Mouse (Mus musculus): ENCODE data around the gene Ano6.

Gene Ano6

DNA sequence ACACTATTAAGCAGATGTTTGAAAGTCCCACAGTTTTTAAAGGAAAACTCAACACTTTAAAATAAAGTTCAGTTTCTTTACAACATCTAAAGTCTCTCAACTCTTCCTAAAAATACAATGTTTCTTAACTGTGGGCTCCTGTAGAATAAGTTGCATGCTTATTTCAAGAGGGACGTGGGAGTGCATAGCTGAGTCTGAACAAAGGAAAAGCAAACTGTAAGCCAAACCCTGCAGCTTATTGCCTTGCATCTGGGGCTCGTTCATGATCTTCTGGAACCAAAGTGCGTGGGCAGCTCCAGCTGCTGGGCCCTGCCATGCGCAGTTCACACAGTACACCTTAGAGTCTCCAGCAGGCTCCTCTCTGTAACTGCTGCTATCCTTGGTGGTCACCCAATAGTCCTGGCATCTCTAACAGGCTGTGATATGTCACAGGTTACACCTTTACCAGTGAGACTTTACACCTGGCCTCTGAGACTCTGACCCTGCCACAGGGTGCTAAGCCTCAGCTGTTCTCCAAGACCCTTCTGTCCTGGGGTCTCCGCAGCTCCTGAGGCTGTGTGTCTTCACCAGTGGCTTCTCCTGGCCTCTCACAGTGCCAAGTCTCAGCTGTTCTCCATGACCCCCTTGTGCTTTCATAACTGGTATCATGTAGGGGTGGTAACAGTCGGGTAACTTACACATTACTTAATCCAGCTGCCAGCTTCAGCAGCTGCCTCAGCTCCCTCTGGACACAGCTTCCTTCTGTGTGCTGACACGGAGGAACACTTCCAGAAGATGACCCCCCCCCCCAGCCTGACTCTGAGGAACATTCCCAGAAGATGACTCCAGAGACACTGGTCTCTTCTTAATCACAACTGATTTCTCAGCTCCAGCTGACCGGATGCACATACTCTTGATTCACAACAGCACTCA lies 66.3 kb downstream of the Ano6 start:
- DNase-seq (ENCODE audit: low spot score in 2 of 2) = no peak

DNA sequence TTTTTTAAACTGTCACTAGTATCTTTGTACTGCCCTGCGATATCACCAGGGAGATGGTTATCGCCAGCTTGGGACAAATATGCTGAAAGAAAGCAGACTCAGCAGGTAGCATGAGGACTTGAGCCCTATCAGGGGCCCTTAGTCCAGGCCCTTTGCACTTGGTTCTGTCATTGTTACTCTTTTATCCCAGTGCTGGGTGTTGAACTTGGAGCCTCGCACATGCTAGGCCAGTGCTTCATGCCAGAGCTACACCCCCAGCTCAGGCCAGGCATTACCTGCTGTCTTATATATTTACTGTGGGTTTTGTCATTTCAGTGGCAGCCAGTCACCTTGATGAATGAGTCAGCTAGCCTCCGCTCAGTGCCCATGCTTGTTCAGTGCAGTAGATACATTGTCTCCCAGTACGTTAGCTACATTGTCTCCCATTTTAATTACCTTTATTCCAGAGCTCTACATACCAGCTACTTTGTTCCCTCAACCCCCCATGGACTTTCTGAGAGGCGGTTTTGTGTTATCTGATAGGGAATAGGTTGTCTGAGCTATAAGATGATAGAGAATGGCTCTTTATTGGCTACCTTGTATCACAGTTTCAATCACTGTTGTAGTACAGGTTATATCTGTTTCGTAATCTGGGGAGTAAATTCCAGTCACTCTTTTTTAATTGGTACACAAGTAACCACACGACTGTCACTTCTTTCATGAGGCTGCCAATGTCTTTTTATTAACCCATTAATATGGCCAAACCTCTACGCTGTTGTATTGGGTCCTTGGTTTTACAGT lies 68.4 kb downstream of the Ano6 start:
- no peak for DNase-seq (ENCODE audit: low spot score in 2 of 2)

- no peak for DNase-seq (ENCODE audit: low spot score in 2 of 2)
These were observed 73.4 kb downstream of the Ano6 start for GRCm38 (mm10) chr15:95863865-95864660.

DNA sequence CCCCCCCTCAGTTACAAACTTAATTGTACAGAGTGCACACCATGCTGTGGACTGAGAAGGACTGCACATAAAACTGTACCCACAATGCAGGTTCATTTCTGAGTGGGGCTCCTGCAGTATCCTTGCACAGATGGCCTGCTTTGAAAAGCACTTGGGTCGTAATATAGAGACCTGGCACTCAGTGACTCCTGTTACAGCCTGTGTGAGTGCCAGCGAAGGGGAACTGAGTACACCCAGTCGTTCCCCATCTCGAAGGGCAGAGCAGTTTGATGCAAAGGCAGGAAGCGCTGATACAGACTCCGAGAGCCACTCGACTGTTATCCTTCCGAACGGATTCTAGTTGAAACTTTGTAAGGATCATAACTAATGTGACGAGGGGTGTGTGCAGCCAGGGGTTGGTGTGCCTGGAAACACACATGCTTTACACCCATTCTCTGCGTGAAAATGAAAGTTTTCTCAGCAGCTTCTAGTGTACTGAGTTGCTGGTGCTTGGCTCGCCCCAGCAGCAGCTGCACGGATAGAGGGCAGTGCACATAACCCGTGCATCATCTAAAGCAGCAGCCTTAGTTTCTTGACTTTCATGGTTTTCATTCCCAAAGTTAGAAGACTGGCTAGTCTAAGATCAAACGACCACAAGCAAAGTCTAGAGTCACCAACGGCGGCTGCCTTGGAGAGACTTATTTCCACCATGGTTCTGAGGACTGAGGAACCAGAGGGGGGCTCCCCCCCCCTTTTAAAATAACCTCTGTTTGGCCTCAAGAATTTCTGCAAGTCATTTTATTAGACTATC lies 74.9 kb downstream of the Ano6 start:
- no peak for DNase-seq (ENCODE audit: low spot score in 2 of 2)

GRCm38 (mm10) chr15:95868172-95868571 lies 77.5 kb downstream of the Ano6 start:
- DNase-seq (ENCODE audit: low spot score in 2 of 2) = no peak

GRCm38 (mm10) chr15:95869611-95870010 lies 79.0 kb downstream of the Ano6 start:
- DNase-seq (ENCODE audit: low spot score in 2 of 2) = no peak

GRCm38 (mm10) chr15:95871631-95872030 lies 81.0 kb downstream of the Ano6 start:
- DNase-seq (ENCODE audit: low spot score in 2 of 2) = no peak

DNA sequence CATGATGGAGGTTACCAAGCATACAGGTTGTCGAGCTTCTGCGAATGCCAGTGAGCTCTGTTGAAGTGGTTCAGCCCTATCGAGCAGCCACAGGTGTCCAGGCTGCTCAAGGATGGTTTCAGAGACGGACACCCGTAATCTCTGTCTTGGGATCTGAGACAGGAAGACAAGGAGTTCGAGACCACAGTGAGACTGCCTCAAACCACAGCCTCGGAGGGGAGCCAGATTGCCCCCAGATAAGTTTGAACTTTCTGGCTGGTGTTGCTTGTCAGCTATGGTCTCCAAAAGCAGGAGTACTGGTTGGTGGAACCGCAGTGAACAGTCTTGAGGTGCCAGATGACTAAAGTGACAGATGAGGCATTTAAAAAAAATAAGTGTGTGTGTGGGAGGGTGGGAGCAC lies 81.8 kb downstream of the Ano6 start:
- no peak for DNase-seq (ENCODE audit: low spot score in 2 of 2)

DNA sequence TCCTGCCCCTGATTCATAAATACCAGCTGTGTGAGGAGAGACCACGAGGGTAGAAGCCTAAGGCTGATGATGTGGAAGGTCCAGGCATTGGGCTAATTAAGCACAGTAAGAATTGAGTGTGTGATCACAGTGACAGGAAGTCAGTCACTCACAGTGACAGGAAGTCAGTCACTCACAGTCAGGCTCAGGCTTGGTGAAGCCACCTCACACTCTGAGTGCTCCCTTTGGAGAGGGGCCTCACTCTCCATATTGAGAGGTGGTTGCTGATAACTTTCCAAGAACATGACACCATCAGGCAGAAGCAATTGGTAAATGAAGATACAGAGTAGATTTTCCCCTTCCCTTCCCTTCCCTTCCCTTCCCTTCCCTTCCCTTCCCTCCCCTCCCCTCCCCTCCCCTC lies 82.6 kb downstream of the Ano6 start:
- no peak for DNase-seq (ENCODE audit: low spot score in 2 of 2)

GRCm38 (mm10) chr15:95874216-95874615 lies 83.6 kb downstream of the Ano6 start:
- no peak for DNase-seq (ENCODE audit: low spot score in 2 of 2)

- no peak for DNase-seq (ENCODE audit: low spot score in 2 of 2)
These were observed 84.1 kb downstream of the Ano6 start for GRCm38 (mm10) chr15:95874726-95875125.

DNA sequence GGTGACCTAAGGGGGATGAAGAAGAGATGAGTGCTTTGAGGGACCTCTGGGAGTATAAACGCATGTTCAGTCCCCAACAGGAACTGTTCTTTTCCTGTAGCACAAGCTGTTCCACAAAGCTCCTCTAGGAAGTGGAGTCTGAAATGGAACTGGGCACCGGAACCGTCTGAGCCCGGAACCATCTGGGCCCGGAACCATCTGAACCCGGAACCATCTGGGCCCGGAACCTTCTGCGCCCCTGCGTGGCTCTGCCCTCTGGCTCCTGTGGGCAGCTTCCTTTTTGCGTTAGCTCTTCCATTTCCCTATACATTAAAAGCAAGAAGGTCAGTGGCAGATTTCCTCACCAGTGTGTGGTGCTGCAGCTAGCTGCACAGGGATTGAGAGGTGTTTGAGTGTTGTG lies 85.3 kb downstream of the Ano6 start:
- DNase-seq (ENCODE audit: low spot score in 2 of 2) = no peak

- no peak for DNase-seq (ENCODE audit: low spot score in 2 of 2)
These were observed 90.0 kb downstream of the Ano6 start for GRCm38 (mm10) chr15:95880616-95881151.

GRCm38 (mm10) chr15:95882436-95882835 lies 91.8 kb downstream of the Ano6 start:
- DNase-seq (ENCODE audit: low spot score in 2 of 2) = no peak

GRCm38 (mm10) chr15:95883559-95883958 lies 92.9 kb downstream of the Ano6 start:
- DNase-seq (ENCODE audit: low spot score in 2 of 2) = no peak

DNA sequence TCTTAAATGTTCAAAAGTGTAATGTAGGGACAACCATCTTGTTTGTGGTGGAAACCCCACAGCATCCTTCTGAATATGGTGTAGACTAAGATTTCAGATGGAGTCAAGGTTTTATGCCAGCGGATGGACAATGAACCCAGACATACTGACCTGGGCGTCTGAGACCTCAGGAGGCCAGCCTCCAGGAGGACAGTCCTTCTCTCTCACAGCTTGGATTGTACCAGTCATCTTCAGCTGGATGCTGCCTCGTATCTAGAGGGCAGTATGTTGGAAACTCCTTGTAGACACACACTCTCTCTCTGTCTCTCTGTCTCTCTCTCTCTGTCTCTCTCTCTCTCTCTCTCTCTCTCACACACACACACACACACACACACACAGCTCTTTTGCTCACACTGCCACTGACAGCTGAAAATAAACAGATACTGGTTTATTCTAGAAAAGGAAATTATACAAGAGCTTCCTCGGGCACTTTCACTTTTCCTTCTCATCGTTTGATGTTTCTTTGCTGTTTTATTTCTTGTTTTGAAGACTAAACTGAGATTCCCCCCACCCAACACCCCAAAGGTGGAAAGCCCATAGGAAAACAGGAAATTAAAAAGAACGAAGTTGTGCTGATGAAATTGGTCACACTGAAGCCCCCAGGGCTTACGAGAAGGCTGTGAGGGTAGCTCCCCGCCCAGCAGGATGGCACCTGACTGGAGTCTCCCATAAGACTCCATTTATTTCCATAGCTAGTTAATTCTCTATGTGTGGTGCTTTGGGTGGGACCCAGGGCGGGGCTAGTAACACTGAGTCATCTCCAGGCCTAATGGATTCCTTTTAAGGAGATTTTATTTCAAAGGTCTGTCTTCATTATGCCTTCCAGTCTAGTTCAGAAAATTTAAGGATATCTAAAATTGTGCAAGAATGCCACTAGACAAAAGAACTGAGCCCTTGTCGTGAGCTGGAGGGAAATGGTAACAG lies 94.3 kb downstream of the Ano6 start:
- DNase-seq (ENCODE audit: low spot score in 2 of 2) = no peak

GRCm38 (mm10) chr15:95885953-95886820 lies 95.5 kb downstream of the Ano6 start:
- DNase-seq (ENCODE audit: low spot score in 2 of 2) = no peak

DNA sequence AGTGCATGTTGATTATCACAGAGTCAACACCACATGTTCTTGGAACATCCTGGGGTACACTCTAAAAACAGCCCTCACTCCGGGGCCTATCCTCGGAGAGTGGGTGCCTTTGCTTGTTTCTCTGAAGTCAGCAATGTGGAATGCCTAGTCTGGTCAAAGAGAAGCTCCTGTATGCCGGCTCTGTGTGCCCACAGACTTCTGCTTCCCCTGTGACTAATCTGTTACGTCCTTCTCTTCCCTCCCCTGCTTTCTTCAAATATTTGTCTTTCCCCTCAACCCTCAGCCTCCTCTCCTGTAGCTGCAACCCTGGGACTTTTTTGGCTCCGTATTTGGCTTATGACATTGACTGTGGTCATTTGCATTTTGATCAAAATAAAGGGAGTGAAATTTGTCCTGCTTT lies 96.7 kb downstream of the Ano6 start:
- peak in 1 of 2 experiments; percentile 29 for DNase-seq (ENCODE audit: low spot score in 2 of 2)

DNA sequence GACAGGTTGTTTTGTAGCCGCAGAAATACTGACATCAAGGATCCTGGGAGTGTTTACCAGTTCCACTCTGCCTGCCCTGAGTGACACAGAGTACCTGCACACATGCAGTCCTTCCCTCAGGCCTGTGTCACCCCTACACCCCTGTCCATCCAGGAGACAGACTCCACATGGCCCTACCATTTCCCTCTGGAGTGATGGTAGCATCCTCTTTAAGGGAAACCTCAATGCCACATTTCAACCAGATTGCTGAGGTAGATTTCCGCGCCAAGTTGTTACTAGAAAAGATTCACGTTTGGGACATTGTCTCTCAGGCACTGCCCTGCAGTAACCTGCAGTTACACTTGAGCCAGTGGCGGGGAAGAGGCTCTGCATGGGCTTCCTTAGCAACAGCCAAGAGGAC lies 97.9 kb downstream of the Ano6 start:
- no peak for DNase-seq (ENCODE audit: low spot score in 2 of 2)
